Mouse (Mus musculus): Measurements from ENCODE around the gene Gm17087.

Gm17087 gene

GRCm38 (mm10) chr17:8546366-8546765, 20.4 kb downstream of the Gm17087 start:
- DNase-seq (ENCODE audit: inconsistent ontology term), result no peak

- DNase-seq (ENCODE audit: inconsistent ontology term), result no peak
Observed at GRCm38 (mm10) chr17:8541974-8542538, 24.7 kb downstream of the Gm17087 start.

DNA sequence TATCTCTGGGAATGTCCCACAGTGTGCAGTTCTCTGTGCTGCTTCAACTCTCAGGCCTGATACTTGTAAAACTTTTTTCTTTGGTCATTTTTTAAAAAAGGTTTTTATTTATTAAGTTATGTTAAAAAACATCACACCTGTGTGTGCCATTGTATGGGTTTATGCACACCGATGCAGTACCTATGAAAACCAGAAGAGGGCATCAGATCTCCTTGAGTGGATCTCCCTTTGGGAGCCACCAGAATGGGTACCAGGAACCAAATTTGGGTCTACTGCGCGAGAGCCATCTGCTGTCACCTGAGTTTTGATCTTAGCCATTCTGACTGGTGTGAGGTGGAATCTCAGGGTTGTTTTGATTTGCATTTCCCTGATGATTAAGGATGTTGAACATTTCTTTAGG, 28.6 kb downstream of the Gm17087 start:
- DNase-seq (ENCODE audit: inconsistent ontology term), result no peak

GRCm38 (mm10) chr17:8536522-8536921, 30.2 kb downstream of the Gm17087 start:
- DNase-seq (ENCODE audit: inconsistent ontology term), result no peak

- DNase-seq (ENCODE audit: inconsistent ontology term), result no peak
Observed at GRCm38 (mm10) chr17:8533828-8534227, 32.9 kb downstream of the Gm17087 start.

- no peak for DNase-seq (ENCODE audit: inconsistent ontology term)
Observed at GRCm38 (mm10) chr17:8532609-8533008, 34.1 kb downstream of the Gm17087 start.

DNA sequence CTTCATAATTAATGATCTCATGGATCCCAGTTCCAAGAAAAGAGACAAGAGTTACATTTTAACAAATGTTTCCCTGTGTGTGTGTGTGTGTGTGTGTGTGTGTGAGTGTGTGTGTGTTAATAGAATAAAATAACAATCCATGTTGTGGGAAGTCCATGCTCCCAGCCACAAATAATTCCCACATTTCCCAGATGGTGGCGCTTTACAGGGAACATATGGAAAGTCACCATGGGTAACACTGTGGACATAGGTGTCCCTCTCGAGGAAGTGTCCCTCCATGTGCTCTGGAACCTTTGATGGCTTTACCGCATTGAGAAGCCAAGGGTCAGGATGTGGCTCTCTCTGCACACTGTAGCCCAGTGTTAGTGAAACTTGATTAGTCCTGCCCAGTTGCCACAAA, 38.1 kb downstream of the Gm17087 start:
- DNase-seq (ENCODE audit: inconsistent ontology term), result no peak

- DNase-seq (ENCODE audit: inconsistent ontology term), result no peak
Observed at GRCm38 (mm10) chr17:8526815-8527261, 39.9 kb downstream of the Gm17087 start.

DNA sequence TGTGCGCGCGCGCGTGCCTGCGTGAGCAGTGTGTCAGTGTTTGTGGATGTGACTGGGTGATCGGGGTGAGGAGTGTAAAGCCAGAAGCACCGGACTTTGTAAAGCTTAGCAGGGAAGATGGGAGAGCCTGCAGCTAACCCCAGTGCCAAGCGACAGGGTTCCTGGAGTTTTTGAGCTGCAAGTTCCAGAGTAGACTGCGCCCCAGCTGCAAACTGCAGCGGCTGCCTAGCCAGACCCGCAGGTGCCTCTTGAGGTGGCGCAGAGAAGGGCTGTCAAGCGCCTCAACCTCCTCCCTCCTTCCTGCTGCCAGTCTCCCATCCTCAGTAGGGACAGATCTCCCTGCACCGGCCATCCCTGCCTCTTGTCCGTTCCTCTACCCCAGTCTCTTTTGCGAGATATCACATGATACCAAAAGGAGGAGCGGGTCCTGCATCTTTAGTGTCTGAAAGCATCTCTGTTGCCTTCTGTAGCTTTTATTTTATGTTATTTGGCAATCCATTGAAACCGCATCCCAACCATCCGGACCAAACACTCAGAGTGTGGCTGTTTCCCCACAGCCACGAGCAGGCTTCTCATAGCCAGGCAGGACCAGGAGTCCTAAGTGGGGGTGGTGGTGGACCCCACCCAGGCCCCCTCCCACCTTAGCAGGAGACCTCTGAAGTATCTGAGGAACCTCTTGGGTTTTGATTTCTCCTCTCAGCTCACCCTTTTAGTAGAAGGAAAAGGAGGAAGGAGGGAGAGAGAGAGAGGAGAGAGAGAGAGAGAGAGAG, 40.6 kb downstream of the Gm17087 start:
- DNase-seq (ENCODE audit: inconsistent ontology term), result no peak

DNA sequence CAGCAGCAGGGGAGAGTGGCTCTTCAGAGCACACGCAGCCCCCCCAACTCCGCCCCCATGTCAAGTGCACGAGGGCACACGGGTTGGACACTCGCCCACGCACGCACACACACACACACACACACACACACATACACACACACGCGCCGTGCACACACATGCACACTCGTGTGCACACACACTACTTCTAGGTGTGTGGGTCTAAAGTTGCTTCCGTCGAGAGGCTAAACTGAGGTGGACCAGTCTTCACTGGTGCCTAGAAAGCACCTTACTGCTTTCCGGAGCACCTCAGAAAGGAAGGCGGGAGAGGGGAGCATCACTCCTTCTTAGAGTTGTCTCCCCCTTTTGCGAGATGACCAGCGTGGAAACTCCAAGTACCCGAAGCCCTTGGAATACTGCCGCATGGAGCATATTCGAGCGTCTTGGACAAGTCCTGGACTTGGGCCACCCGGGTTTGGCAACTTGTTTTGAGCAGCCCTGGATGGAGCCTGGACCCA, 41.5 kb downstream of the Gm17087 start, which contains the start of gene Pde10a:
Pde10a (plus strand) TSS at position 148 of the 497 bp plus-strand sequence.
- DNase-seq (ENCODE audit: inconsistent ontology term), result peak; percentile 53

DNA sequence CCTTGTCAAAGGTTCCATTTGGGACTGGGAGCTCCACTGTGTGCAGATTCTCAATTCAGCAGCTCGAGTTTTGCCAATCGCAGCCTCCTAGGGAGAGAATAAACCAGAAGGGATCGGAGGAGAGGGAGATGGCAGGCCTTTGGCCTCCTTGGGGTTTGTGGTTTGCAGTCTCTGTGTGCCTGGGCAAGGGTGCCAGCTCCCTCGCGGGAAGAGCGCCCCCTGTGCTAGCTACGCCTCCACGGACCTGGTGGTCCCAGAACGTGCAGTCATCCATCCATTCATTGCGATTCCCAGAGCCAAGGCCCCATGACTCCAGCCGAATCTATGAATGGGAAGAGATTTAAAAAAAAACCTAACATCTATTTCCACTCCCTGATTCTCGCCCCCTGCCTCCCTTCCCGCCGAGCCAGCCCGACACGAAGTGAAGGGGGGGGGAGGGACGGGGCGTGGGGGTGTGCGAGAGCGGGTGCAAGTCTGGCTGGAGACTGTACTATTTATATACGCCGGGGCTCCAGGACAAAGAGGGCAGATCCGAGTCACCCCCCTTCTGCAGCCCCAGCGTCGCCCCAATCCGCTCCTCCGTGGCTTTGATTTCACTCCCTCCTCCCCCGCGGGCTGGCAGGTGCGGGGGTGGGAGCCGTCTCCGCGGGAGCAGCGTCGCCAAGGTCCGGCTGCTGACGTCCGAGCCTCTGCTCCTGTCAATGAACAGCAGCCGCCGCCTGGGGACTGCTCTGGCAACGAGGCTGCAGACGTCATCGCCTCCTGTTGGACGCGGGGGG, 42.2 kb downstream of the Gm17087 start:
- DNase-seq (ENCODE audit: inconsistent ontology term), result peak; percentile 93

- no peak for DNase-seq (ENCODE audit: inconsistent ontology term)
Observed at GRCm38 (mm10) chr17:8523986-8524385, 42.8 kb downstream of the Gm17087 start.

GRCm38 (mm10) chr17:8516006-8516405, 50.7 kb downstream of the Gm17087 start:
- DNase-seq (ENCODE audit: inconsistent ontology term), result no peak
